Mouse (Mus musculus) layer of hippocampus, adult 2 months (tissue): ENCODE data around the gene Sel1l3. TPM values are rescaled to one million over a fixed set of nuclear protein-coding genes. Genes with fewer than 3 reads are reported as not detected.

Experiments
- DNase-seq, 2 experiments: peaks; one replicate each; pipeline ENCODE4 v3.0.0; 2022; ENCODE audit warnings: low spot score in 2 of 2
- H3K27ac ChIP-seq: fragments of 200-600 bp; 2 replicates; pipeline ENCODE4 v1.8.1; 2022
- H3K4me3 ChIP-seq: fragments of 200-600 bp; 2 replicates; pipeline ENCODE4 v1.8.1; 2022; ENCODE audit warnings: mild to moderate bottlenecking
- CTCF ChIP-seq: fragments of 200-600 bp; conservative IDR thresholded peaks from 2 replicates; pipeline ENCODE4 v1.8.1; 2022; ENCODE audit warnings: antibody characterized with exemption, mild to moderate bottlenecking, moderate library complexity
- total RNA-seq, 2 experiments: library from RNA; stranded (reverse); gene quantifications; 2 replicates each; pipeline ENCODE4 v1.2.3; 2021

Sel1l3 gene
- total RNA-seq, 2 experiments from 2014 or later = 38.3 to 40.7 TPM

- no peak overlapping the region for H3K4me3 ChIP-seq
- no peak for DNase-seq
- TF ChIP-seq CTCF = no peak
- no peak overlapping the region for H3K27ac ChIP-seq
These were observed 3.2 kb downstream of the Sel1l3 start for GRCm38 (mm10) chr5:53210481-53210880.

GRCm38 (mm10) chr5:53209773-53210172 is 4.0 kb downstream of the Sel1l3 start:
- Histone ChIP-seq H3K27ac (no peak overlapping the region), H3K4me3 (no peak overlapping the region)
- no peak for TF ChIP-seq CTCF
- DNase-seq = no peak

GRCm38 (mm10) chr5:53208731-53209130 is 5.0 kb downstream of the Sel1l3 start:
- Histone ChIP-seq H3K4me3 (no peak overlapping the region), H3K27ac (no peak overlapping the region)
- no peak for TF ChIP-seq CTCF
- no peak for DNase-seq

- TF ChIP-seq CTCF = no peak
- DNase-seq = no peak
- no peak overlapping the region for H3K4me3 ChIP-seq
- H3K27ac ChIP-seq = no peak overlapping the region
These were observed 7.2 kb downstream of the Sel1l3 start for GRCm38 (mm10) chr5:53206575-53206974.

DNA sequence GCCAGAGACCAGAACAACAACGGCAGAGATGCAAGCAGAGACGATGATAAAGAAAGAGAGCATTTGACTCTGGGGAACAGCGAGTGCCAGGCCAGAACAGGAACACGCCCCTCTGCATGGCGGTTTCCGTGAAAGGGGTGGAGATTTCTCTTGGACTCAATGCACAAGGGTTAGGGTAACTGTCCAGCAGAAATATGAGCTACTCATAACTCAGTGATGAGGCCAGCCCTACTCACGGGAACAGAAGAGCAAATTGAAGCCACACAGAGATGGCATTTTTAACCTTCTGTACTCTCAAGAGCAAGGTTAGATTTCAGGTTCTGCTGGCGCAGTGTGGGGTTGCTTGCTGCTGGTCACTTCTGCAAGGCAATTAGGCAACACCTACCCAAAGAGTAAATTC is 11.0 kb downstream of the Sel1l3 start:
- no peak for DNase-seq
- H3K4me3 ChIP-seq = no peak overlapping the region
- TF ChIP-seq CTCF = no peak
- H3K27ac ChIP-seq = no peak overlapping the region

GRCm38 (mm10) chr5:53200825-53201224 is 12.9 kb downstream of the Sel1l3 start:
- TF ChIP-seq CTCF = no peak
- Histone ChIP-seq H3K4me3 (no peak overlapping the region), H3K27ac (peak overlapping the region; percentile 19; the same call in 1 of the 2 replicates)
- DNase-seq = no peak

DNA sequence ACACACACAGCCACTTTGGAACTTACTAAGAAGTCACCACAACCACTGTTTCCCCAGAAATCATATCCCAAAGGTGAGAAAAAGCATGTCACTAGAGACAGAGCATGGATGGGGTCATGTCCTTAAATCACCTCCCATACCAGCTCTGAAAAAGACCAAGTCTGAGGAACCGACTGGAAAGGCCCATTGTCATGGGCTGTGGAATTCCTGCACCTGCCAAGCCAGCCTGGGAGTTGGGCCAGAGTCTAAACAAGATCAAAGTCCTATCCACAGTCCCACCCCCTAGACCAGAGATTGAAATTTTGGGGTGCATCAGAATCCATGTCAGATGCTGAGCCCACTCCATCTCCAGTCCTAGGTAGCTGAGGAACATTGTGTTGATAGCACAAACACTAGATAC is 15.3 kb downstream of the Sel1l3 start:
- no peak overlapping the region for H3K27ac ChIP-seq
- TF ChIP-seq CTCF = no peak
- H3K4me3 ChIP-seq = no peak overlapping the region
- no peak for DNase-seq

GRCm38 (mm10) chr5:53196387-53197088 is 17.2 kb downstream of the Sel1l3 start:
- TF ChIP-seq CTCF = peak; percentile 28; the same call in 1 of the 2 replicates
- DNase-seq = no peak
- Histone ChIP-seq H3K27ac (no peak overlapping the region), H3K4me3 (no peak overlapping the region)

- DNase-seq = no peak
- no peak for TF ChIP-seq CTCF
- Histone ChIP-seq H3K27ac (no peak overlapping the region), H3K4me3 (no peak overlapping the region)
These were observed 18.9 kb downstream of the Sel1l3 start for GRCm38 (mm10) chr5:53194841-53195240.

GRCm38 (mm10) chr5:53194421-53194820 is 19.3 kb downstream of the Sel1l3 start:
- Histone ChIP-seq H3K4me3 (no peak overlapping the region), H3K27ac (no peak overlapping the region)
- no peak for DNase-seq
- no peak for TF ChIP-seq CTCF

DNA sequence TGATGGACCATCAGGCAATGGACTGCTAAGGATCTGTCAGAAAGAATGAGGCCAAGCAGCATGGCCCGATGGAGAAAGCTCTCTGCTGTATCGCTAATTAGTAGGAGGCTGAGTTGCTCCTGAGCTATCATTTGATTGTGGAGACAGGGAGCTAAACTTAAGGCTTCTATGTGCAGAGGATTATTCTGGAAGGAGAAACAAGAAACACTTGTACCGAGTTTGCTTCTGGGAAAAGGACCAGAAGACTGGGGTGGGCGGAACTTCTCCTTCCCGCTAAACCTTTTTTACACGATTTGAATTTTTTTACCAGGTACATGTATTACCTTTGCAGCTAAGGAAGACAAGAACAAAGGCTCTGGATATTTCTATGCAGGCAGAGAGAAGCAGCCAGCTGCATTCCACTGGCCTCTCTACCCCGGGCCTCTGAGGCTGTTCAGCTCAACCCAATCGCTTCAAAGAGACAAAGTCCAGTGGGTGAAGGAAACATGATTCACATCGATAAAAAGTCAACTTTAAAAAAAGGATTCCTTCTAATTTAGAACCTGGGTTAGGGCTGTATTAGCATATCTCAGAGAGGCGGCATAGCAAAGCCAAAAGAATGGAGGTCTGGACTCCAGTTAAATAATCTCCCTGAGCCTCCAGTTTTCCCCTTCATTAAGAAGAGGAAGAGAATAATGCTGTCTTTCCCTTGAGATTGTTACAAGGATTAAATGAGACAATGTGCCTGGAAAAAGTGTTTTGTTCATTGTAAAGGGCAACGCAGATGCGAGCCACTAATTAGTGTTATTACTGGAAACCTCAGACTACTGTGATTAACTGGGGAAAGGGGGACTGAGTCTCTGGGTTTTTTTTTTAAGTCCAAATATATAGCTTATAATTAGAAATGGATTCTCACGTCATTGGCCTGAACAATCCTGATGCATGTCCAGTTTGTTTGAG is 20.4 kb downstream of the Sel1l3 start:
- no peak for TF ChIP-seq CTCF
- Histone ChIP-seq H3K4me3 (no peak overlapping the region), H3K27ac (no peak overlapping the region)
- DNase-seq = no peak

GRCm38 (mm10) chr5:53188608-53189007 is 25.1 kb downstream of the Sel1l3 start:
- no peak for DNase-seq
- Histone ChIP-seq H3K4me3 (no peak overlapping the region), H3K27ac (no peak overlapping the region)
- TF ChIP-seq CTCF = no peak

DNA sequence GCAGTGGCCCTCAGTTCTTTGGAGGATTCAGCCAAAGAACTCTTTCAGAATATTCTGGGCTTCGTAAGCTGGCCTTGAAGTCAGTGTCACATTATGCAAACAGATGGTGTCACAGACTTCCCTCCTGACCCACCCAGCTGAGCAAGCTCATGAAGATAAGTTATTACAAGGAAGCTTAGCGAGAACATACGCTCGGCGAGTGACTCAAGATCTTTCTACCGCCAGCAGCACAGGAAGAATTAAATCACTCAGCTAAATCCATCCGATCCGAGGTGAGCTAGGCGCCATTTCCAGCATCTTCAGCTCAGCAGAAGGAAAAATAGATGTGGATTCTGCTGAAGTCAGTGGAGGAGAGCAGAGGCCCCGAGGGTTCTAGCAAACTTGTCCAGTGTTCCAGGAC is 26.5 kb downstream of the Sel1l3 start:
- DNase-seq = peak; percentile 26 to 42
- Histone ChIP-seq H3K27ac (peak overlapping the region; percentile 36; the same call in 1 of the 2 replicates), H3K4me3 (no peak overlapping the region)

More for the DNA sequence above, 26.5 kb downstream of the Sel1l3 start:
- no peak for TF ChIP-seq CTCF
